Mouse (Mus musculus): ENCODE measurements around the gene Tbk1.

GRCm38 (mm10) chr10:121564447-121564846 lies 22.1 kb downstream of the Tbk1 start:
- TF ChIP-seq POLR2A (IDR thresholded peaks at IDR 0.05; ENCODE audit: borderline replicate concordance, extremely low read depth, insufficient read depth, insufficient read length, poor library complexity, severe bottlenecking) (no peak), CTCF (IDR thresholded peaks at IDR 0.05; ENCODE audit: borderline replicate concordance, extremely low read depth, insufficient read depth, insufficient read length) (no peak)

Data from brain, embryonic 14.5 days (tissue).